In genomic region chr9:103449092-103449491, GRCm38 (mm10) we compare ENCODE assay signal across 14 mouse cellular contexts. TPM values are rescaled to one million over a fixed set of nuclear protein-coding genes. Genes with fewer than 3 reads are reported as not detected.
A peak's percentile ranks its signal among the peaks of the same experiment; 100 is the strongest.
DNase-seq lines count a peak whose midpoint lies in the region; ATAC-seq and TF ChIP-seq lines count a peak whose summit lies in the region.
"Had no signal": no experiment of that assay in that cellular context is flagged by ENCODE, and none has a peak within 500 bp of the region (broad histone marks: within the 10 kb centered on the region; RNA-seq: fewer than 3 reads in every experiment).

No protein-coding gene starts in this region.

- no peaks in the 10 kb centered on the region for H3K9me3 ChIP-seq in kidney, postnatal 0 days (replicated peaks; ENCODE audit: low read length)

- H3K27ac ChIP-seq in kidney, postnatal 0 days: no peak overlapping the region
- H3K27ac ChIP-seq: embryonic facial prominence, embryonic 10.5 days; macrophage had no signal

- ATAC-seq in kidney, postnatal 0 days (replicated peaks; ENCODE audit: low FRiP score, low read depth): peak; percentile 78
- peak; percentile 99 for ATAC-seq in neutrophil, adult 5-6 weeks (ENCODE audit: extremely low read depth, insufficient number of reproducible peaks, low FRiP score, poor library complexity, severe bottlenecking)
- ATAC-seq: forebrain, embryonic 14.5 days had no signal

- H3K4me3 ChIP-seq in kidney, postnatal 0 days (replicated peaks; ENCODE audit: low read depth, low read length): no peak overlapping the region
- H3K4me3 ChIP-seq: embryonic facial prominence, embryonic 10.5 days; myocyte had no signal

- no peak for TF ChIP-seq CTCF in kidney, postnatal 0 days (IDR thresholded peaks at IDR 0.05; ENCODE audit: low read depth)

- peak; percentile 38 for DNase-seq in lung, postnatal 25 days (ENCODE audit: low spot score)
- DNase-seq in lung, postnatal 10 days: no peak
- DNase-seq in kidney, postnatal 0 days (ENCODE audit: low spot score): peak; percentile 33
- DNase-seq in thymus, postnatal 25 days: peak; percentile 62
- no peak for DNase-seq in right cerebral cortex, postnatal 25 days
- no peak for DNase-seq in left cerebral cortex, adult 18-20 months (ENCODE audit: low spot score in 2 of 2)
- no peak for DNase-seq in urinary bladder, postnatal 4 days (ENCODE audit: low spot score in 2 of 2)
- DNase-seq: heart, postnatal 36 days had no signal

- WGBS in kidney, postnatal 0 days: 29% methylated on average over 7 of the region's 7 CpGs

- H3K9ac ChIP-seq in kidney, postnatal 0 days (ENCODE audit: low read depth, low read length): no peak overlapping the region

- H3K27me3 ChIP-seq in kidney, postnatal 0 days (ENCODE audit: insufficient read depth, low read length): no peaks in the 10 kb centered on the region

- no peaks in the 10 kb centered on the region for H3K4me1 ChIP-seq in kidney, postnatal 0 days (replicated peaks; ENCODE audit: insufficient read depth, low read length)

- H3K36me3 ChIP-seq in kidney, postnatal 0 days (ENCODE audit: insufficient read depth, low read length): no peaks in the 10 kb centered on the region
- H3K36me3 ChIP-seq: embryonic facial prominence, embryonic 10.5 days had no signal

- H3K4me2 ChIP-seq in kidney, postnatal 0 days (ENCODE audit: low read length): no peak overlapping the region

RNA-seq across cellular contexts. Expression of gene Bfsp2, which starts 31.1 kb away (rescaled TPM):
- 0.61 and 0.96 TPM in 2 replicates for polyA plus RNA-seq in kidney, postnatal 0 days (2015; fragmentation: Nextera tagmentation; extraction: Ambion mirVana)
- 19.3 and 24.9 TPM in 2 replicates for total RNA-seq in neutrophil, adult 5-6 weeks (2017)
- 1 to 10 TPM; 2.9 to 3.8 TPM for total RNA-seq in left cerebral cortex, adult 18-20 months (2021)
- polyA plus RNA-seq: gonadal fat pad, adult 2 months; macrophage had no signal

Comparison
In these comparisons a context has a peak if more than half of its experiments do, and no peak if none do; other contexts are left out.
1. DNase-seq: peak in lung, postnatal 25 days (single experiment), kidney, postnatal 0 days (single experiment) and thymus, postnatal 25 days (single experiment); none in lung, postnatal 10 days (single experiment), right cerebral cortex, postnatal 25 days (single experiment), left cerebral cortex, adult 18-20 months (0 of 2) and urinary bladder, postnatal 4 days (0 of 2).